Mouse (Mus musculus) granulocyte monocyte progenitor cell, adult 5-6 weeks (primary cell): ENCODE measurements around the gene Slc4a4. TPM values are rescaled to one million over a fixed set of nuclear protein-coding genes. Genes with fewer than 3 reads are reported as not detected.

Source experiments
- ATAC-seq: replicated peaks from 2 replicates; pipeline ENCODE4 v1.8.0; 2016; ENCODE audit warnings: mild to moderate bottlenecking, moderate TSS enrichment, inconsistent platforms; ENCODE audit not compliant: poor library complexity, severe bottlenecking
- total RNA-seq, 2 experiments: library from RNA; stranded (forward) in 1 of 2; stranded (reverse) in 1 of 2; fragments of 200-712, 200-1000 nt in 1 of 2; fragments of >200 nt in 1 of 2; fragmentation: Nextera tagmentation in 1 of 2; gene quantifications; 2 replicates each; pipeline ENCODE4 v1.2.3; 2014 to 2017

Gene Slc4a4
- total RNA-seq, 2 experiments from 2014 or later: not detected

DNA sequence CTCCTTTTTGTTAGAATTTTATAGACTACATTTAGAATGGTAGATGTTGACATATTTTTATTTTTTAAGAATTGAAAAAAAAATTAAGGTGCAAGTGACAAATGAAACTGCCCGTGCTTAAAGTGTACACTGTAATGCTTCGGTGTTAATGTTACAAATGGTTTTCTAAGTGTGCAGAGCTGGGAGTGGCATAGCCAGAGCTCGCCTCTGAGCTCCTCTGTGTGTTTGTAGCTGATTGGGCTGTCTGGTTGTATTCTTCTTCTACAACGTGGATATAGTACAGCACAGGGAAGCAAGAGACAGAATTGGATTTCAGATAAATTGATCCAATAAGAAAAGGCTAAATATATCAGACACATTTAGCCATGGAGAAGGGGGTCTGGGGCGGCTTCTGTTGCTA lies 343.0 kb downstream of the Slc4a4 start:
- no peak for ATAC-seq

- no peak for ATAC-seq
These were observed 345.7 kb downstream of the Slc4a4 start for GRCm38 (mm10) chr5:89232313-89232712.

DNA sequence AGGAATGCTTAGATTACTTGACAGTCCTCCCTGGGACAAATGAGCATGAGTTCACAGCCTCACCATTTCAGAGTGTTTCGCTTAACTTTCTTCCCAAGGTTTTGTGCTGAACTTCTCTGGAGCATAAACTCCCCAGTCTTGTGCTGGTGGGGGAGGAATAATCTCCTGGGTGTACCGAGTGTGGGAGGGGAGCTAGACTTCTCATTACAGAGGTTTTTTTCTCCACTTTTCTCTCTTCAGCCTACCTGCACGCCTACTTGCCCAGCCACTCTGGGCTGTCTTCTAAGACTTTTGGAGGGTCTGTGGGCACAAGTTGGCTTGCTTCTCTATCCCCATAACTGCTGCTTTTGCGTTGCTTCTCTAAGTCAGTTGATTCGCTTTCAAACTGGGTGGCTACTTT lies 365.2 kb downstream of the Slc4a4 start:
- no peak for ATAC-seq

DNA sequence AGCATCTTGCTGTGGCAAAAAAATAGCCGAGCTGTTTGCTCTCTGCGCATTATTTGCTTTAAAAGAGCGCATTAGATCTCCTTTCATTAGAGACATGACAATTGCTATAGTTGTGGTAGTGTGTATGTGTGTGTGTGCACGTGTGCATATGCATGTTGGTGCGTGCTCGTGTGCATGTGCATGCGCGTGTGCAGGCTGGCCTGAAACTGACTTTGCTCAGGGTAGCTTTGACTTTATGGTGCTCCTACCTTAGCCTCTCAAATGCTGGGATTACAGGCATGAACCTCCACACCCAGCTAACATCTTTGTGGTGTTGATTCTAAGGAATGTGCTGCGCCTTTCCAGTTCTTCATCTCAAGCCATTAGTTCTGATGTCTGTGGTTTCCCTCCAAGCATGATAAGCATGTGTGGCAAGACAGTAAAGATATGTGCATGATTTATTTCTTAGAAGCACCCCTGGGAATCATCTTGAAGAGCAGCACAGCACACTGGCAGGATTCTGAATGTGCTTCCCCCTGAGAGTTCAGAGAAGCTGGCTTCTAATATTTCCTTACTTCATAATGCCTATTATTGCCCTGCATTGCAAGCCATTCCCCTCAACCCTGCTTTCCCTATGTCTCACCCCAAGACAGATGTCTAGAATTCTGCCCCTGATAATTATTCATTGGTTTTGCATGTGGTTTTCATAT lies 373.3 kb downstream of the Slc4a4 start:
- no peak for ATAC-seq

DNA sequence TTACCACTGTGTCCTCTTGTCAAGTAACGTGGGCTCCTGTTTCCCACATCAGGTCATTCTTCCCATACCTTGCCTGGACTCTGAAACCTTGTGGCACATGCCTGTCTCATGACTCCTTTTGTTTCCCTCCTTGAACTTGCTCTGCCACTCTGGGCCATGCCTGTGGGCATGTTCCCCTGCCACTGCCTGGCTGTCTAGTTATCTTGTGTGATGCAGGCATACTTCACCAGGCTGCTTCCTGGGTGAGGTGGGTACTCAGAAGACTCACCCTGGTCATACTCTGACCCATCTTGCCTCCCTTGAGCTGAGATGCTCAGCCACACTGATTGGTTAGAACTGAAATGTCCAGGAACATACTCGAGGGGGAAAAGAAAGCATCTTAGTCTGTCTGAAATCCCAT lies 390.4 kb downstream of the Slc4a4 start:
- no peak for ATAC-seq

GRCm38 (mm10) chr5:89277616-89278015 lies 391.0 kb downstream of the Slc4a4 start:
- ATAC-seq: 0 out of 2 replicates have a peak, but pooled peaks have one; percentile 16

DNA sequence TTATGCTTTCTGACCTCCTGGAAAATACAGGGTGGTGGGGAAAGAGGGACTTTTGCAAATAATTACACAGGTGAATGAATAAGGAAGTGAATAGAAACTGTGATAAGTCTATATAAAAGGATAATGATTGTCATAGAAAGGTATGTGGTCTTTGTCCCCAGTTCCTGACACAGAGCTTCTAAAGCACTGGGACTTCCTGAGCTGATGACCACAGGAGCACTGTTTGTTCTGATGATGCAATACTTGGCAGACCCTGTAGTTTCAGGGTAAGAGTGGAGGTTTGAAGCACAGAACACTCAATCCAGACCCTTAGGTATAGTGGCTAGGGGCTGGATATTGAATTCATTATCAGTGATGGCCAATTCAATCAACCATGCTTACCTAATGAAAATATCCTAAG lies 391.7 kb downstream of the Slc4a4 start:
- peak; percentile 55 for ATAC-seq

- ATAC-seq: peak; percentile 79
These were observed 393.8 kb downstream of the Slc4a4 start for GRCm38 (mm10) chr5:89280312-89280863.

Other genes with a start within 250 kb of the Slc4a4 start
- gene Grsf1, start 210.6 kb upstream of the Slc4a4 start, total RNA-seq (2014; fragmentation: Nextera tagmentation): 57.6 and 66.7 TPM in 2 replicates
- 65.5 and 87.2 TPM in 2 replicates for gene Grsf1, start 210.6 kb upstream of the Slc4a4 start, total RNA-seq (2017)
- gene Mob1b, start 166.0 kb upstream of the Slc4a4 start, total RNA-seq (2014; fragmentation: Nextera tagmentation): 25.6 and 28.9 TPM in 2 replicates
- gene Mob1b, start 166.0 kb upstream of the Slc4a4 start, total RNA-seq (2017): 6.7 and 9.6 TPM in 2 replicates
- 35.4 and 45.8 TPM in 2 replicates for gene Dck, start 121.8 kb upstream of the Slc4a4 start, total RNA-seq (2014; fragmentation: Nextera tagmentation)
- gene Dck, start 121.8 kb upstream of the Slc4a4 start, total RNA-seq (2017): 20.0 and 29.3 TPM in 2 replicates